Mouse (Mus musculus) liver, postnatal 0 days (tissue): ENCODE measurements around the gene Svs4.

Experiments used
- CTCF ChIP-seq: sonication (generic); IDR thresholded peaks from 2 replicates; pipeline ENCODE4 v1.5.1; 2016; ENCODE audit warnings: antibody characterized with exemption, low read depth
- EP300 ChIP-seq: IDR thresholded peaks from 2 replicates; pipeline ENCODE4 v1.6.1; 2016; ENCODE audit warnings: antibody characterized with exemption, low read depth, mild to moderate bottlenecking

DNA sequence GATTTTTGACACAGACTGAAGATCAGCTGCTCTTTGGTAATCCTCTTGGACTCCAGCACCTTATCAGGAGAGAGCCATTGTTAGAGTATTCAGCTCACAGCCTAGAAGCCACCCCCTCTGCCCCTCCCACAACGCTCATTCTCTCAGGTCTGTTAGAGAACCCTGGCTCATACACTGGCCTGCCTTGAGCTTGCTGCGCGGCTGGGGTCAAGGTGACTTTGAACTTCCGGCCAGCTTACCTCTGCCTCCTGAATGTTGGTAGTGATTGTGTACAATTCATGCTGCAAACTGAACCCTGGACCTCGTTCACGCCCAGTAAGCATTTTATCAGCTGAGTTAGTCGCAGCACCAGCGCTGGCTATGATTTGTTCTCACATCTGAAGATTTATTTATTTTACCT is 45.6 kb downstream of the Svs4 start:
- TF ChIP-seq CTCF = no peak
- TF ChIP-seq EP300 = no peak
